Mouse (Mus musculus): Measurements from ENCODE around the gene Ear10.
"Not testable (repeated sequence)": the region's sequence is repeated elsewhere in the genome, so short reads cannot be mapped to it uniquely, and the experiment has no call there.

DNA sequence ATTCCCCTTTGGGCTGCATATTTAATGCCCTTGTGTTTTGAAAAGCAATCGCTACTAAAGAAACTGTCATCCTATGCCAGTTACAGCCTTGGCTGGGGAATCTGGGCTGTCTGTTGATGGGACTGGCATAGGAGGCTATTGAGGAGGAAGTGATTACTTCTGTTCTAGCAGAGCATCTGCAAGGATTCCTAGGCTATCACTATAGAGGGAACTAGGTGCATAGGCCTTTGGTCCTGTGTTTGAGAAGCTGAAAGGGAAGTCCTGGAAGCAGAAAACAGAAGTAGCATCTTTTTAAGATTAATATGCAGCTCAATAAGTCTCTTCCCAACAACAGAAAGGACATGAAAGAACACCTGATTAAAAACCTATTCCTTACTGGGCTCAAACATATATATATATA is 32.1 kb downstream of the Ear10 start:
- TF ChIP-seq CTCF (IDR thresholded peaks at IDR 0.05; ENCODE audit: borderline replicate concordance, insufficient read depth, low read length); POLR2A (IDR thresholded peaks at IDR 0.05; ENCODE audit: low read depth, low read length): not testable (repeated sequence)
